Mouse (Mus musculus) limb, embryonic 13.5 days (tissue): ENCODE measurements at regions not wholly inside any gene's neighbourhood (a gene's known extent, or its start where the extent isn't known, plus 50 kb on each side); places are given as distances from the start of the nearest gene placed in this dataset.
"Not testable (repeated sequence)": the region's sequence is repeated elsewhere in the genome, so short reads cannot be mapped to it uniquely, and the experiment has no call there.

Experiments
- ATAC-seq: fragments of 200-750 bp; cut with Nextera tagmentation; 2 replicates; pipeline ENCODE4 v1.8.0; 2017; ENCODE audit warnings: low read depth, moderate number of reproducible peaks, moderate TSS enrichment; ENCODE audit not compliant: low FRiP score
- H3K27ac ChIP-seq: fragments of 300-500 bp; sonication (generic); 2 replicates; pipeline ENCODE4 v1.5.1; 2015; ENCODE audit warnings: inconsistent platforms, mild to moderate bottlenecking, moderate library complexity
- H3K27me3 ChIP-seq: fragments of 300-500 bp; sonication (generic); 2 replicates; pipeline ENCODE4 v1.6.1; 2015; ENCODE audit warnings: mild to moderate bottlenecking, inconsistent platforms
- H3K36me3 ChIP-seq: fragments of 300-500 bp; sonication (generic); 2 replicates; pipeline ENCODE4 v1.6.1; 2015; ENCODE audit warnings: inconsistent platforms, mild to moderate bottlenecking, moderate library complexity
- H3K4me1 ChIP-seq: fragments of 300-500 bp; sonication (generic); 2 replicates; pipeline ENCODE4 v1.6.1; 2015; ENCODE audit warnings: inconsistent platforms
- H3K4me2 ChIP-seq: fragments of 300-500 bp; sonication (generic); replicated peaks from 2 replicates; pipeline ENCODE4 v1.6.1; 2015; ENCODE audit warnings: inconsistent platforms, mild to moderate bottlenecking, moderate library complexity
- H3K4me3 ChIP-seq: fragments of 300-500 bp; sonication (generic); 2 replicates; pipeline ENCODE4 v1.5.1; 2015; ENCODE audit warnings: moderate library complexity, mild to moderate bottlenecking, inconsistent platforms
- H3K9ac ChIP-seq: fragments of 300-500 bp; sonication (generic); 2 replicates; pipeline ENCODE4 v1.6.1; 2015; ENCODE audit warnings: mild to moderate bottlenecking, inconsistent platforms
- H3K9me3 ChIP-seq: fragments of 300-500 bp; sonication (generic); 2 replicates; pipeline ENCODE4 v1.6.1; 2016; ENCODE audit warnings: inconsistent platforms
- WGBS: fragments of 180-500 bp; shearing (Covaris S2); methylation state at CpG from one replicate; pipeline ENCODE4 v1.1.7; 2015; 5-methylcytosine and 5-hydroxymethylcytosine counted together

DNA sequence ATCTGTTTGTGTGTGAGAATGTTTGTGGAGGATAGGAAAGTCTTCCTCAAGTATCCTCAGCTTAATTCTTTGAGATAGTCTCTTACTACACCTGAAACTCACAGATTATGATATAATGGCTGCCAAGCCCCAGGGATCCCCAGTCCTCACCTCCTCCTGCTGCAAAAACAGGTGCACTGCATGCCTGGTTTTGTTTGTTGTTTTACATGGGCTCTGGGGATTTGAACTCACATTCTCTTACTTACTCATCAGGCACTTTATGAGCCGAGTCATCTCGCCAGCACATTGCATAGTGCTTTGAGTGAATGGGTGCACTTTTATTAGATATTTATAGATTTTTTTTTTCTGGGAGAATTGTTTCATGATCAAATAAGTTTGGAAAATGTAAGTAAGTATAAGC lies 56.3 kb downstream of the Mterf1b start:
- no peak overlapping the region for H3K9ac ChIP-seq
- no peak for ATAC-seq
- no peaks in the 10 kb centered on the region for H3K36me3 ChIP-seq
- no peaks in the 10 kb centered on the region for H3K27me3 ChIP-seq
- no peak overlapping the region for H3K27ac ChIP-seq
- WGBS: 60% methylated on average over 2 of the region's 2 CpGs
- H3K4me3 ChIP-seq: no peak overlapping the region
- H3K4me1 ChIP-seq: peaks cover 9% of the 10 kb centered on the region
- H3K9me3 ChIP-seq: no peaks in the 10 kb centered on the region
- H3K4me2 ChIP-seq: no peak overlapping the region

DNA sequence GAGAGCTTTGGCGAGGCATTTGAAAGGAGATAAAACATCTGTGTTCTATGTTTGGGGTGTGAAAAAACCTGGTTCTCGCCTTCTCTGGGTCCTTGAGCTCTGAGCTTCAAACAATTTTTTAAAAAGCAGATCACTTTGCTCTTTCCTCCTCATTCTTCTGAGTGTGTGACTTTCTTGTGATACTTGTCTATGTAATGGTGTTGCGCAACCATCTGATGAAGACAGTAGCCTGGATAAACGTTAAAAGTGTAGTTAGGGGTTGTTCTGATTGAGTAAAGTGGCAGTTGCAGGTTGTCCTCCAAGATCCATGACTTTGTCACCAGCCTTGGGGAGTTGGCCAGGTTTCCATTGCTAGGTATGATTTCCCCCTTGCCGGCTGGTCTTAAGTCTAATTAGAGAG lies 62.1 kb downstream of the Mterf1b start:
- H3K4me2 ChIP-seq, H3K36me3 ChIP-seq: not testable (repeated sequence)

DNA sequence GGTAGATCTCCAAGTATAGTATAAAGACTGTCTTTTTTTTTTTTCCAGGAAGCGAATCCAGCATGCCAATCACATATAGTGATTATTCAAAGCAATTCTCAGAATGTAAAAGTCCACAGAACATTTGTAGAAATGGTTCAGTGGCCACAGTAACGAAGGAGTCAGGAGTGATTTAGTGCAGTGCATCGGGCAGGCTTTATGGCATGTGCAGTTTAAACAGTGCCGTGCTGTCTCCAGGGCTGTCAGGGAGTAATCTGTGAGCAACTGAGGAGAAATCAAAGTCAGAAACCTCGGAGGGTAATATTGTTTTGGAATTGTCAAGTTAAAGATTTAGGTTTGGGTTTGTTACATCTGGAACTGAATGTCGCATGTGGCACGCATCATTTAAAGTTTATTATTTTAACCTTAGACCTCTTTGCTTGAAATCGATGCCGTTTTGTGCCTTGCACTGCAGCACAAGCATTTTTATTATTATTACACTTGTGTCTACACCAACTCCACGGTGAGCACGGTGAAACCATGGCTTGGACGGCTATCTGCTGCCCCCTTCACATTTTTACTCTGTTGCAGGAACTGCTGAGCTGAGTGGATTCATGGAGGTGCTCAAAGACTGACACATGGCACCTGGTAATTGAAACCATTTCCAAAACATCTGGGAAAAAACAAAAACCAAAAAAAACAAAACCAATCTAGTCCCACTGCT lies 65.0 kb downstream of the Mterf1b start:
- H3K36me3 ChIP-seq: no peaks in the 10 kb centered on the region
- H3K27me3 ChIP-seq: no peaks in the 10 kb centered on the region
- H3K9me3 ChIP-seq: no peaks in the 10 kb centered on the region
- 0 out of 2 replicates have a peak overlapping the region, but pooled peaks have one; percentile 28 for H3K27ac ChIP-seq
- peaks cover 13% of the 10 kb centered on the region for H3K4me1 ChIP-seq
- H3K9ac ChIP-seq: no peak overlapping the region
- peak; percentile 67; the same call in 1 of the 2 replicates for ATAC-seq
- no peak overlapping the region for H3K4me3 ChIP-seq
- 10% methylated on average over 12 of the region's 12 CpGs for WGBS
- peak overlapping the region; percentile 45 for H3K4me2 ChIP-seq

More for the DNA sequence above, 62.1 kb downstream of the Mterf1b start:
- WGBS: 84% methylated on average over 5 of the region's 5 CpGs
- not testable (repeated sequence) for H3K9me3 ChIP-seq, H3K27me3 ChIP-seq, H3K9ac ChIP-seq, H3K27ac ChIP-seq, H3K4me3 ChIP-seq, ATAC-seq
- peaks cover 14% of the 10 kb centered on the region for H3K4me1 ChIP-seq

DNA sequence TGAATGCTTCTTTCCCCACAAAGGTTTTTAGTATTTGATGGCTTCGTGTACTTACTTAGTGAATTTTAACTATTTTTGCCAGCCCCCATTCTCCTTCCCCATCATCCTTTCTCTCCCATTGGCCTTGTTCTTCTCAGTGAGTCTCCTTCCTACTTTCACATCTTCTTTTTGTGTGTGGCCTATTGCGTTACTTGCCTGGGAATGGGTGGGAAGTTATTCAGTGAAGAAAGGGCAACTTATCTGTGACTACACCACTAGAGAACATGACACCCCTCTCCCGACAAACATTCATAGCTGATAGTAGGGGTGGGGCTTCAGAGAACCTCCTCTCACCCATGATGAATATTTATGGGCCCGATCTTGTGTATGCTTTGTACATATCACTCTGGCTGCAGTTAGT lies 67.1 kb downstream of the Mterf1b start:
- no peak overlapping the region for H3K4me2 ChIP-seq
- WGBS: 92% methylated on average over 4 of the region's 4 CpGs
- H3K9me3 ChIP-seq: no peaks in the 10 kb centered on the region
- no peak overlapping the region for H3K27ac ChIP-seq
- no peak overlapping the region for H3K4me3 ChIP-seq
- no peaks in the 10 kb centered on the region for H3K27me3 ChIP-seq
- no peaks in the 10 kb centered on the region for H3K36me3 ChIP-seq
- no peak overlapping the region for H3K9ac ChIP-seq
- peaks cover 13% of the 10 kb centered on the region for H3K4me1 ChIP-seq
- no peak for ATAC-seq

DNA sequence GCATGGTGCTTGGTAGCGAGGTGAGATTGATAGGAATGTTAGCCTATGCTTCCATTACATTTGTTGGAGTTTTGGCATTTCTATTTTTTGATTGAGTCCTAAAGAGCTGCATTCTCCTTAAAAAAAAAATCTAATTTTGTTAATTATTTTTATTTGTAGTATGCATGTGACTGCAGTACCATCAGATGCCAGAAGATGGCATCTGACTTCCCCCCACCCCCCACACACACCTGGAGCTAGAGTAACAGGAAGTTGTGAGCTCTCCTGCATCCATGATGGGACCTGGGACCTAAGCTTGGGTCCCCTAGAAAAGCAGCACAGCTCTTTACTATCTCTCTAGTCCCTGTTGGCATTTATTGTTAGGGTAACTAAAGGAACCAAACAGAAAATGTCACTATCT lies 70.5 kb downstream of the Mterf1b start:
- H3K4me1 ChIP-seq: peaks cover 5% of the 10 kb centered on the region
- no peak overlapping the region for H3K27ac ChIP-seq
- no peaks in the 10 kb centered on the region for H3K36me3 ChIP-seq
- no peak overlapping the region for H3K4me2 ChIP-seq
- no peaks in the 10 kb centered on the region for H3K27me3 ChIP-seq
- no peak for ATAC-seq
- H3K9me3 ChIP-seq: no peaks in the 10 kb centered on the region
- no peak overlapping the region for H3K9ac ChIP-seq
- no peak overlapping the region for H3K4me3 ChIP-seq
- WGBS: 87% methylated on average over 1 of the region's 1 CpGs

DNA sequence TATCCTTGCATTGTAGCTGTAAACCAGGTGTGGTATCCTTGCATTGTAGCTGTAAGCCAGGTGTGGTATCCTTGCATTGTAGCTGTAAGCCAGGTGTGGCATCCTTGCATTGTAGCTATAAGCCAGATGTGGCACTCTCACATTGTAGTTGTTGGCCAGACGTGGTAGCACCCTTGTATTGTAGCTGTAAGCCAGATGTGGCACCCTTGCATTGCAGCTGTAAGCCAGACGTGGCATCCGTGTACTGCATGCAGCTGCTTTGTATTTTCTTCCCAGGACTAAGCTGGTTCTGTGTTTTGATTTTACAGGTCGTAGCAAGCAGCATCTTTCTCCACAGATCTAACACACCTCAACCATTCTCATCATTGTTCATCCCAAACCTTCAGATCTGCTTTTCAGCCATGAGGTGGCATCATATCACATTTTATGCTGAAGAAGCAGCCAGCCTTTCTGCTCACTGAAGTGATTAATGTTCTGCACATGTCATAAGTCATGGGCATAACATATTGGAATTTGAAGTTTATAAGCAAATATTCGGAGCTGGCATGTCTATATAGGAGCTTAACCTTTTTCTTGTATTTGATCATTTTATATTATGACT lies 71.5 kb downstream of the Mterf1b start:
- Histone ChIP-seq H3K27ac (no peak overlapping the region), H3K4me3 (no peak overlapping the region), H3K36me3 (no peaks in the 10 kb centered on the region), H3K4me2 (no peak overlapping the region), H3K9me3 (no peaks in the 10 kb centered on the region), H3K27me3 (no peaks in the 10 kb centered on the region), H3K9ac (no peak overlapping the region), H3K4me1 (no peaks in the 10 kb centered on the region)
- 41% methylated on average over 5 of the region's 5 CpGs for WGBS
- no peak for ATAC-seq

DNA sequence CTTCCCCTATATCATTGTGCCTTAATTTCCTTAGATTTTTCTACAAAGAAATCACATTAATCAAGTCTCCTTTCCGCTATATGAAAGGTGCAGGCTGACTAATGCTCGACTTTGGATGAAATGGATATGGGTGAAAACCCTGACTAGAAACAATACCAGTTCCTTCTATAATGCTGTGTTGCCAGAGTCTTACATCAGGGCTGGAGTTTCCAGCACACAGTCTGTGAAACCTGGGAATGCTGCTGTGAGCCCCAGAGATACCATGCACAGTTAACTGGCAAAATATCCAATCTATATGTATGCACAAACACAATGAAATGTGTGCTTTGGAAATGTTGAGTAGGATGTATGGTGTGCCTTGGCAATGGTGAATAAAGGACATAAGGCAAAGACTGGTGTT lies 75.5 kb downstream of the Mterf1b start:
- no peaks in the 10 kb centered on the region for H3K9me3 ChIP-seq
- H3K4me2 ChIP-seq: no peak overlapping the region
- no peaks in the 10 kb centered on the region for H3K36me3 ChIP-seq
- no peak overlapping the region for H3K27ac ChIP-seq
- no peaks in the 10 kb centered on the region for H3K27me3 ChIP-seq
- ATAC-seq: no peak
- 82% methylated on average over 2 of the region's 2 CpGs for WGBS
- H3K4me1 ChIP-seq: no peaks in the 10 kb centered on the region
- no peak overlapping the region for H3K4me3 ChIP-seq
- no peak overlapping the region for H3K9ac ChIP-seq

DNA sequence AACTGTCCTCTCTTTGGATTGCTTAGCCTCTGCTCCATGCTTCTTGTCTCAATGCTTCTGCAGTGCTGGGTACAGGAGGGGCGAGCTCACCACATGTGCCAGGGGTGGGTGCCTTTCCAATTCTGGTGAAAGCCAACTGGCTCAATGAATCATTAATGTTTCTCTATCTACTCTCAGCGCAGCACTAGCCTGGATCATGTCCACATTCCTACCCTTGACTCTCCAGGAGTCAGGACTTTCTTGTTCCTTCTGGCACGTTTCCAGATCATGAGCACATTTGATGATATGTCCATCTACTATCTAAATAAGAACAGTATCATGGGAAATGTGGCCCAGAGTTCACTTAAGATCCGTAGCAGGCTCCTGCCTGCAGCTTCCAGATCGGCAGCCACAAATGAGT lies 80.8 kb downstream of the Mterf1b start:
- WGBS: 82% methylated on average over 5 of the region's 5 CpGs
- H3K27ac ChIP-seq: no peak overlapping the region

DNA sequence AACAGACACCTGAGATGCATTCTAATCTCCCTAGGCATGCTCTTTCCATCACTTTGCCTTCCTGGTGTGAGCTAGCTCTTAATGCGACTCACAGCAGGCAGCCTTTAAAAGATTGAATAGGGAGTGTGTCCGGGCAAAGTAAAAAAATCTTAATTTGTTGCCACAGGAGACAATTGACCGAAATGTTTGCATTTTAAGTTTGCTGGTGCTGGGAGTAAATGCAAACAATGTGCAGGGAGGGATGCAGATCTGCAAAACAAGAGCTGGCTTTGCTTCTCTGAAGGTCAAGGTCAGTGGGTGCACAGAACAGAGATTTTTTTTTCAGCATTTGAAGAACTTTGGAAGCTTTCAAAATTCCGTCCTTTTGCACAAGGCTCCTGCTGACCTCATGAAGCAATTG lies 111.4 kb downstream of the Mterf1b start:
- H3K36me3 ChIP-seq: no peaks in the 10 kb centered on the region
- no peaks in the 10 kb centered on the region for H3K27me3 ChIP-seq
- 0 out of 2 replicates have a peak, but pooled peaks cover 5% of the 10 kb centered on the region for H3K4me1 ChIP-seq
- no peak overlapping the region for H3K27ac ChIP-seq
- 18% methylated on average over 4 of the region's 4 CpGs for WGBS
- H3K4me2 ChIP-seq: no peak overlapping the region
- H3K9me3 ChIP-seq: no peaks in the 10 kb centered on the region
- no peak for ATAC-seq
- H3K9ac ChIP-seq: no peak overlapping the region
- no peak overlapping the region for H3K4me3 ChIP-seq

More for the DNA sequence above, 80.8 kb downstream of the Mterf1b start:
- Histone ChIP-seq H3K27me3 (no peaks in the 10 kb centered on the region), H3K4me3 (no peak overlapping the region), H3K4me2 (no peak overlapping the region), H3K9ac (no peak overlapping the region), H3K36me3 (no peaks in the 10 kb centered on the region), H3K9me3 (no peaks in the 10 kb centered on the region), H3K4me1 (no peaks in the 10 kb centered on the region)
- no peak for ATAC-seq

DNA sequence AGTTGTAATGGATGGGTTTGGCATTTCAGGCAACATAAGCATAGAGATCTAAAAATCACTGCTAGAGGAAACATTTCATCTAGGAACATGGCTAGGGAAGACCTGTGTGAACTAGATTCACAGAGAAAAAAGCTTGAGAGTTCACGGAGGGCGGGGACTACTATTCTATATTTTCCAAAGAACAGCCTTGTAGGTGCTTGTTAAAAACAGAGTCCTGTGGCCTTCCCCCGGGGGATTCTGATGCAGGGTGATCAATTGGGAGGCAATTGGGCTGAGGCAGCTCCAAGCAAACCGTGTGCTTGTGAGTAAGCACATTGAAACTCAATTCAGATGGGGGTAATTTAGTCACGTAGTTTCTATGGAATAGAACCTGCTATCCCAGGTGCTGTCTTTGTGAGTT lies 112.0 kb downstream of the Mterf1b start:
- no peak overlapping the region for H3K27ac ChIP-seq

DNA sequence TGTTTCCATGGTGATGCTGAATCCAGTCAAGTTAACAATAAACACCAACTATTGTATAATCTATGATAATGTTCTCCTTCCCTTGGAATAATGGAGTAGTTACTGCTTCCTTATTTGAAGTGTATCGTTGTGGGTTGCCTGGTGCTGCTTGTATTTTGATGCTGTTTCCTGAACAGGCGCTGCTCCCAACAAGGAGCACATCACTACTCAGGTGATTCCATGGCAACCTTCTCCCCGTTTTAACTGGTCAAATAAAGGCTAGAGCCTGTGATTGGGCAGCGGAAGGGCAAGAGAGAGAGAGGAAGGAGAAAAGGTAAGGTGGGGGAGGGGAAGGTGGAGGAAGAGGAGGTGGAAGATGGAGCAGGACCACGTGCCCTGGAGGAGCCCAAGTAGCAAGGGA lies 116.3 kb downstream of the Mterf1b start:
- no peak overlapping the region for H3K4me2 ChIP-seq
- no peak overlapping the region for H3K27ac ChIP-seq
- no peak overlapping the region for H3K4me3 ChIP-seq
- no peak for ATAC-seq
- H3K27me3 ChIP-seq: no peaks in the 10 kb centered on the region
- no peak overlapping the region for H3K9ac ChIP-seq
- no peaks in the 10 kb centered on the region for H3K9me3 ChIP-seq
- WGBS: 78% methylated on average over 5 of the region's 5 CpGs
- peaks cover 20% of the 10 kb centered on the region for H3K4me1 ChIP-seq
- H3K36me3 ChIP-seq: no peaks in the 10 kb centered on the region

More for the DNA sequence above, 112.0 kb downstream of the Mterf1b start:
- no peak for ATAC-seq
- Histone ChIP-seq H3K27me3 (no peaks in the 10 kb centered on the region), H3K36me3 (no peaks in the 10 kb centered on the region), H3K9me3 (no peaks in the 10 kb centered on the region), H3K4me2 (no peak overlapping the region), H3K4me3 (no peak overlapping the region), H3K9ac (no peak overlapping the region), H3K4me1 (0 out of 2 replicates have a peak, but pooled peaks cover 5% of the 10 kb centered on the region)
- 56% methylated on average over 5 of the region's 5 CpGs for WGBS

DNA sequence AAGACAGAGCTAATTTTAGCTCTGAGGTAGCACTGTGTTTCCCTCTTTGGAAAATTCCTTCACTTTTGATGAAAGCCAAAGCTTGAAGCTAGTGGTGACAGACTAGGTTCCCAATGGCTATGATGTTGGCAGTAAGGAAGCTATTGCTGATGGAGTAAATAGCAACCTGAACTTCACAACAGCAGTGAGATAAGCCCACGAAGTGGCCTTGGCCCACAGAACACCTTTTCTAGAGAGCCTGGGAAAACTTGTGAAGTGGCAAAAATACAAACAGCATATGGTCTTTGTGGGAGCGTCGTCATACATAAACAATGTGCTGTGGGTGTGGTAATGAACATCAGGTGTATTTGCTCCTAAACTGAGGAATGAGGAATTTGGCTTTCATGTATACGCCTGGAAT lies 119.0 kb downstream of the Mterf1b start:
- Histone ChIP-seq H3K36me3 (no peaks in the 10 kb centered on the region), H3K4me1 (peaks cover 17% of the 10 kb centered on the region), H3K4me2 (no peak overlapping the region), H3K4me3 (no peak overlapping the region), H3K27me3 (no peaks in the 10 kb centered on the region), H3K9ac (no peak overlapping the region), H3K27ac (peak overlapping the region; percentile 33; the same call in 1 of the 2 replicates), H3K9me3 (no peaks in the 10 kb centered on the region)
- peak; percentile 78 for ATAC-seq
- WGBS: 30% methylated on average over 4 of the region's 4 CpGs

DNA sequence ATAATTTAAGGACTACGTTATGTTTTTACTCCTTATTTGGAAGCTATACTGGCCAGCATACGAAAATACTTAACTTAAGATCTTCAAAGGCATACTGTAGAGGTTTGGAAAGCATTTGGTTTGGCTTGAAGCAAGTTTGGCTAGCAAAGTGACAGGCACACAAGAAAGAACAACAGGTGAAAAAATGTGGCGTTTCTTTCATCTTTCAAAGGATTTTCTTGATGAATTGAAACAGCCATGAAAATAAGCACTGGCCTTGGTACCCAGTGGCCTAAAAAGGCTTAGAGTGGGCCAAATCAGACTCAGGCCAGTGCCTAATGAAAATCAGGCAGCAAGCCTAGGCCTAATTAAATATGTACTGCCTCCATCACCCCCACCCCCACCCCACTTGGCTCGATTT lies 119.4 kb downstream of the Mterf1b start:
- H3K9me3 ChIP-seq: no peaks in the 10 kb centered on the region
- no peak overlapping the region; the same call in 1 of the 2 replicates for H3K27ac ChIP-seq
- H3K36me3 ChIP-seq: no peaks in the 10 kb centered on the region
- peak; percentile 72 for ATAC-seq
- no peak overlapping the region for H3K4me2 ChIP-seq
- no peaks in the 10 kb centered on the region for H3K27me3 ChIP-seq
- no peak overlapping the region for H3K4me3 ChIP-seq
- H3K4me1 ChIP-seq: peaks cover 17% of the 10 kb centered on the region
- H3K9ac ChIP-seq: no peak overlapping the region
- WGBS: 26% methylated on average over 4 of the region's 4 CpGs
